Mouse (Mus musculus) E14TG2a.4 (cell line): Measurements from ENCODE around the gene Antxr1.

Experiments
- CTCF ChIP-seq: conservative IDR thresholded peaks from 2 replicates; pipeline ENCODE4 v1.5.1; 2014; ENCODE audit warnings: low read length
- POU5F1 ChIP-seq: IDR thresholded peaks from 2 replicates; pipeline ENCODE4 v1.6.1; 2014; ENCODE audit warnings: low read length, borderline replicate concordance

DNA sequence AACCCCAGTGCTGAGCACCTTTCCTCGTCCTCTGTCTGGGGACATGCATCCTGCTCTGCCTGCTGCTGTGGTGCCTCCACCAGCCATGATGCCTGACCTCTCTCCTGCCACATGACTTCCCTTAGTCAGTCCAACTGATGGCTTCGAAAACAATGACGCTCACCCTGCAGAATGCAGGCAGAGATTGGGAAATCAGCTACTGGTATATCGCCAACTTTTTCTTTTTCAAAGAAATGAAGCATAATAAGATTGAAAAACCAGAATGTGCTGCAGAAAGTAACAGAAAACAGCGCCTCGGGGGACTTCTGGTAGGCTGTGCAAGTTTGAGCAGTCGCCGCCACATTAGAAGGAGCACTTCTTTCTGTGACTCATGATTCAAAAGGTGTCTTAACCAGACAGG, 18.7 kb downstream of the Antxr1 start:
- no peak for TF ChIP-seq CTCF
- TF ChIP-seq POU5F1, result no peak
